Mouse (Mus musculus) ES-E14 (cell line): ENCODE measurements at regions not wholly inside any gene's neighbourhood (a gene's known extent, or its start where the extent isn't known, plus 50 kb on each side); places are given as distances from the start of the nearest gene placed in this dataset.

Experiments used
- DNase-seq: peaks from one replicate; pipeline ENCODE4 v3.0.0-alpha.2; 2013; ENCODE audit warnings: low read depth, low spot score
- H3K27ac ChIP-seq: 2 replicates; pipeline ENCODE4 v1.5.1; 2012; ENCODE audit warnings: low read depth, mild to moderate bottlenecking, low read length, moderate library complexity, mixed read lengths; ENCODE audit not compliant: poor library complexity, insufficient read depth, severe bottlenecking
- H3K36me3 ChIP-seq: 2 replicates; pipeline ENCODE4 v1.6.1; 2012; ENCODE audit warnings: mild to moderate bottlenecking, low read length, moderate library complexity, mixed read lengths; ENCODE audit not compliant: control insufficient read depth, poor library complexity, insufficient read depth, severe bottlenecking
- H3K4me1 ChIP-seq, 2 experiments: fragments of 150-350 bp in 1 of 2; sonication (generic) in 1 of 2; 2 replicates each; pipeline ENCODE4 v1.6.1; 2012; ENCODE audit warnings: low read length in 2 of 2, mild to moderate bottlenecking in 1 of 2, mixed read lengths in 1 of 2; ENCODE audit not compliant: control insufficient read depth in 2 of 2, insufficient read depth in 2 of 2, poor library complexity in 1 of 2
- H3K4me3 ChIP-seq, 2 experiments: fragments of 150-350 bp in 1 of 2; sonication (generic) in 1 of 2; 2 replicates each; pipeline ENCODE4 v1.5.1; 2012; ENCODE audit warnings: low read length in 2 of 2, low read depth in 1 of 2, mild to moderate bottlenecking in 1 of 2, mixed read lengths in 1 of 2; ENCODE audit not compliant: insufficient read depth in 1 of 2, poor library complexity in 1 of 2, severe bottlenecking in 1 of 2
- H3K9ac ChIP-seq: 2 replicates; pipeline ENCODE4 v1.6.1; 2012; ENCODE audit warnings: low read depth, mild to moderate bottlenecking, low read length, mixed read lengths; ENCODE audit not compliant: poor library complexity, insufficient read depth, severe bottlenecking
- H3K9me3 ChIP-seq: fragments of 150-350 bp; sonication (generic); 2 replicates; pipeline ENCODE4 v1.6.1; 2012; ENCODE audit warnings: low read depth, mild to moderate bottlenecking, low read length; ENCODE audit not compliant: control insufficient read depth, insufficient read depth
- CHD2 ChIP-seq: IDR thresholded peaks from 2 replicates; pipeline ENCODE4 v1.6.1; 2014; ENCODE audit warnings: mild to moderate bottlenecking, low read depth, low read length, inconsistent platforms
- HCFC1 ChIP-seq: IDR thresholded peaks from 2 replicates; pipeline ENCODE4 v1.6.1; 2012; ENCODE audit warnings: low read length, inconsistent platforms, borderline replicate concordance; ENCODE audit not compliant: insufficient read depth
- MAFK ChIP-seq: IDR thresholded peaks from 2 replicates; pipeline ENCODE4 v1.6.1; 2014; ENCODE audit warnings: mild to moderate bottlenecking, low read depth, low read length, inconsistent platforms; ENCODE audit not compliant: insufficient read depth
- ZC3H11A ChIP-seq: IDR thresholded peaks from 2 replicates; pipeline ENCODE4 v1.6.1; 2012; ENCODE audit warnings: low read depth, mild to moderate bottlenecking, inconsistent platforms, low read length, borderline replicate concordance
- ZNF384 ChIP-seq: IDR thresholded peaks from 2 replicates; pipeline ENCODE4 v1.6.1; 2012; ENCODE audit warnings: low read depth, low read length, inconsistent platforms
- in situ Hi-C, 2 experiments: fragments of 600-800 bp; cut with MboI; formaldehyde crosslinking; loops; one replicate each; pipeline ENCODE4 v1.15.1; 2025; ENCODE audit warnings: low sequenced_read_pairs in 2 of 2, inconsistent platforms in 1 of 2; ENCODE audit not compliant: unreplicated experiment in 2 of 2

GRCm38 (mm10) chr10:124945257-124945656 is 444.0 kb downstream of the Slc16a7 start:
- TF ChIP-seq HCFC1 (no peak), ZC3H11A (no peak), MAFK (no peak), ZNF384 (no peak), CHD2 (no peak)
- H3K9me3 ChIP-seq: no peaks in the 10 kb centered on the region
- in situ Hi-C loops: no loop called here
- H3K36me3 ChIP-seq: no peaks in the 10 kb centered on the region
- H3K4me3 ChIP-seq: no peak overlapping the region
- no peak overlapping the region for H3K9ac ChIP-seq
- no peak overlapping the region for H3K27ac ChIP-seq
- no peak for DNase-seq
- H3K4me1 ChIP-seq: no peaks in the 10 kb centered on the region

- in situ Hi-C loops: no loop called here
- DNase-seq: peak; percentile 21
- no peak overlapping the region for H3K4me3 ChIP-seq
- no peak for TF ChIP-seq ZC3H11A
- TF ChIP-seq ZNF384: no peak
- no peak for TF ChIP-seq HCFC1
- TF ChIP-seq CHD2: no peak
- no peak for TF ChIP-seq MAFK
- H3K36me3 ChIP-seq: no peaks in the 10 kb centered on the region
- H3K4me1 ChIP-seq: no peaks in the 10 kb centered on the region
- no peak overlapping the region for H3K9ac ChIP-seq
- H3K27ac ChIP-seq: no peak overlapping the region
- no peaks in the 10 kb centered on the region for H3K9me3 ChIP-seq
Observed at GRCm38 (mm10) chr10:124942214-124942613, 447.1 kb downstream of the Slc16a7 start.

- Histone ChIP-seq H3K36me3 (no peaks in the 10 kb centered on the region), H3K9me3 (no peaks in the 10 kb centered on the region), H3K4me1 (no peaks in the 10 kb centered on the region), H3K27ac (no peak overlapping the region), H3K4me3 (no peak overlapping the region), H3K9ac (no peak overlapping the region)
- no peak for DNase-seq
- TF ChIP-seq ZC3H11A (no peak), CHD2 (no peak), ZNF384 (no peak), MAFK (no peak), HCFC1 (no peak)
- in situ Hi-C loops: no loop called here
Observed at GRCm38 (mm10) chr10:124927218-124927617, 462.0 kb downstream of the Slc16a7 start.

- in situ Hi-C loops: no loop called here
- no peak overlapping the region for H3K27ac ChIP-seq
- H3K9ac ChIP-seq: no peak overlapping the region
- H3K4me3 ChIP-seq: no peak overlapping the region
- H3K9me3 ChIP-seq: no peaks in the 10 kb centered on the region
- no peaks in the 10 kb centered on the region for H3K4me1 ChIP-seq
- no peak for DNase-seq
- no peaks in the 10 kb centered on the region for H3K36me3 ChIP-seq
- TF ChIP-seq ZNF384 (no peak), HCFC1 (no peak), ZC3H11A (no peak), MAFK (no peak), CHD2 (no peak)
Observed at GRCm38 (mm10) chr10:124900044-124900443, 489.2 kb downstream of the Slc16a7 start.

GRCm38 (mm10) chr10:124878525-124878924 is 510.7 kb downstream of the Slc16a7 start:
- in situ Hi-C loops: no loop called here
- Histone ChIP-seq H3K27ac (no peak overlapping the region), H3K9ac (no peak overlapping the region), H3K4me1 (no peaks in the 10 kb centered on the region), H3K36me3 (no peaks in the 10 kb centered on the region), H3K9me3 (no peaks in the 10 kb centered on the region), H3K4me3 (no peak overlapping the region)
- no peak for DNase-seq
- no peak for TF ChIP-seq CHD2
- no peak for TF ChIP-seq ZC3H11A
- TF ChIP-seq HCFC1: no peak
- no peak for TF ChIP-seq MAFK
- no peak for TF ChIP-seq ZNF384
